Mouse (Mus musculus) thymus, postnatal 10 days (tissue): ENCODE data around the gene Ndufs6.

Experiments
- DNase-seq, 2 experiments: peaks; one replicate each; pipeline ENCODE4 v3.0.0; 2021; ENCODE audit warnings: low spot score in 2 of 2

Gene Ndufs6

DNA sequence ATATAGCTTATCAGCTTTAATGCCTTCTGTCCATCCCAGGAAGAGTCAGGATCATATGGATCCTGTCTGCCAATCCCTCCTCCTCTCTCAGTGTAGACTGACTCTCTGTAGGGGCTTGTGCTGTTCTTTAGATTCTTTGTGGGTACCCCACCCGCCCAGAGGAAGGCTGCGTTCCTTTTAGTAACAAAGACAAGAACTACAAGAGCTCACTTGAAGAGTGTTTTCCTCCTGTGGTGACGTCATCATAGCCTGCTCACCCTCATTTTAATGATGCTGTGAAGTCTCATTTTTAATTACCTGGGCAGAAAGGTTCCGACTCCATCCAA, 22.3 kb downstream of the Ndufs6 start:
- no peak for DNase-seq

GRCm38 (mm10) chr13:73305398-73306084, 22.8 kb downstream of the Ndufs6 start:
- DNase-seq, result no peak

GRCm38 (mm10) chr13:73304729-73305128, 23.6 kb downstream of the Ndufs6 start:
- no peak for DNase-seq

DNA sequence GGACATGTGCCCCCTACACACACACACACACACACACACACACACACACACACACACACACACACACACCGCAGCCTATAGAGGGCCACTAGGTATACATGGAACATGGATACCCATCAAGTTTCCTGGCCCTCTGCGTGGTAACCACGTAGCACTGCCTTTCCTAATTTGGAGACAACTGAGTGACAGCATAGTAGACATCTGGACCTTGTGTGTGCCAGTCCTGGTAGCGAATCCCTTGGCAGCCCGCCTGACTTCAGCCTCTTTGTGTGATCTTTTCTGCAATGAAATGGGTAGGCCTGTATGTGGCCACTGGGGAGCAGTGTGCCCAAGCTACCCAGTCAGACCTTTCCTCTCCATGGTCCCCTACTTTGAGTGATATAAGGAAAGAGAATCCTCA, 29.0 kb downstream of the Ndufs6 start:
- DNase-seq, result no peak

- DNase-seq, result no peak
Measured at GRCm38 (mm10) chr13:73298717-73299116, 29.6 kb downstream of the Ndufs6 start.

- no peak for DNase-seq
Measured at GRCm38 (mm10) chr13:73291102-73291501, 37.2 kb downstream of the Ndufs6 start.

DNA sequence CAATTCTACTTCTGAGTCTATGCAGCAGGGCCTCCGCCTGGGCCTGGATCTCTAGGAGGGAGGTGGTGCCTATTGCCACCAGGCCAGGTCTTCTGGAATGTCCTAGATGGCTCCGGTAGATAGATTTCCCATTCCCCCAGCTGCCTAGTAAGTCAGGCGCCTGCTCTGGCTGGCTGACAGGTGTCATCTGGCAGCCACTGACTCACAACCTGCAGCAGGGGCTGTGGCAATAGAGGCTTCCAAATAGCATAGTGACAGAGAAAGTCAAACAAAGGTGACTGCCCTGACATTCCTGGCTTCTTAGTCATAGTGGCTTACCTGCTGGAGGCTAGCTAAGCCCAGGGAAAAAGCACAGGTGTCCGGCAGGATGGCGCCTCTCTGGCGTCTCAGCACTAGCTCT, 38.1 kb downstream of the Ndufs6 start:
- DNase-seq, result no peak

DNA sequence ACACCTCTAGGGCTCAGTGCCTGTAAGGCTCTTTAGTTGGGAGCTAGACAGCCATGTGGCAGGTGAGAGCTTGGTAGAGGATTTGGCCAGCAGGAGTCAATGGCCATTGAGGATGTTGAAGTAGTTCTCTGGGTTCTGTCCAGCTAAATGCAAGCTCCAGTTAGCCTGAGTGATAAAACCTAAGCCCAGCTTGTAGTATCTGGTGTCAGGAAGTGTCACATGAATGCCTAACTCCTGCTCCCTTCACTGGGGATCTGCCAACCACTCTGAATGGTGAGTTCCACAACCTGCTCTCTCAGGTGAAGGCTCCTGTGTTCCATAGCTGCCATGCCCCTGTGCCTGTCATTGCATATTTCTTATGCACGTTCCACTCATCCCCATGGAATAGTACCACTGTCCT, 44.8 kb downstream of the Ndufs6 start:
- no peak for DNase-seq

GRCm38 (mm10) chr13:73282407-73282806, 45.9 kb downstream of the Ndufs6 start:
- DNase-seq, result no peak

GRCm38 (mm10) chr13:73279196-73279595, 49.1 kb downstream of the Ndufs6 start:
- DNase-seq, result no peak

DNA sequence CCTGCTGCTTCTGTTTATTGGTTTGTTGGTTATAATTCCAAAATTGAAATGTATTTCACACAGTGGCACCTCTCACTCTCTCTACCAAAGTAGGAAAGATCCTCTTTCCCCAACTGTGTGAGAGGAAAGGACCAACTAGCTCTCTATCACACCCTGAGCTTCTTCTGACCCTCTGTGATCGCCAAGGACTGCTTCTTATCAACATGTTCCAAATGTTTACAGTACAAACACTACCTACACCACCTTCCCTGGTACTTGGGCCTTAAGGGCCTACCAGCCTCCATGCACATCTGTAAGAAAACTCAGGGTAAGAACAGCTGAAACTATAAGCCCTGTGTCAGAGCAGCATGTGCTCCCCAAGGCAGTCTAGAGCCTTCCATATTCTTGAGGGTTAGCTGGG, 50.5 kb downstream of the Ndufs6 start:
- no peak for DNase-seq

DNA sequence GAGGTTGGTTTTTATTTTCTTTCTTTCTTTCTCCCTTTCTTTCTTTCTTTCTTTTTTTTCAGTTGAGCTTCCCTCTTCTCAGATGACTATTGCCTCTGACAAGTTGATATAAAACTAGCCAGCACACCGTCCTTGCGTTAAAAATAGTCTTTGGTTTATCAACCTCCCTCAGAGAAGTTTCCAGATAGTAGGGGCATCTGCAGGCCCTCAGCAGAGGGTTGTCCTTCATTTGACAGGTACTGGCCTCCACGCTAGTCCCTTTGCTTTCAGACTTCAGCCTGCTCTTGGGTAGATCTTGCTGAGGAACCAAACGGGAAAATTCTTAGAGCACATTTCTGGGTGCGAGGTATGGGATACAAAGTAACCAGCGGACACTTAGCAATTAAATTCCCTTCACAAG, 51.0 kb downstream of the Ndufs6 start:
- no peak for DNase-seq

GRCm38 (mm10) chr13:73273536-73273935, 54.8 kb downstream of the Ndufs6 start:
- DNase-seq, result no peak

DNA sequence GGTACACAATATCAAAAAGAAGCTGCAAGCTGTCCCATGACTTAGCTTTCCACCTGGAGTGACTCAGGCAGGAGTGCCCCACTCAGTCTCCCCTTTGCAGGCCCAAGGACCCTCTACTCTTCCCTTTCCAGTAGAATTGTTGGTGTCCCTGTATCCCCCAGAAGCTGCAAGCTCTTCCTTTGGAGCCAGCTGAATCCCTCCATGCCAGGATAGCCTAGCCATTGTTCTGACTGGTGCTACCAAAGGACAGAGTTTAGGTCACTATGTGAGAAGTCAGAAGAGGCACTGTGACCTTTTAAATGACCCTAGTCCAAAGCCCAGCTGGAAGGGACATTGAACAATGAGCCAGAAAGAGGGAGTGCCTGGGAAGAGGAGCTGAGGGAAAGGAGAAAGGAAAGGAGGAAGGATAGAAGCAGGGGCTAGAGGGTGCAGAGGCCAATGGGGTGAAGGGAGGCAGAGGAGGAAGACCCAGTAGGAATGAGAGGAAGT, 55.5 kb downstream of the Ndufs6 start:
- no peak for DNase-seq

GRCm38 (mm10) chr13:73271336-73272242, 56.8 kb downstream of the Ndufs6 start:
- DNase-seq, result no peak

GRCm38 (mm10) chr13:73270451-73271081, 57.8 kb downstream of the Ndufs6 start:
- DNase-seq, result no peak

DNA sequence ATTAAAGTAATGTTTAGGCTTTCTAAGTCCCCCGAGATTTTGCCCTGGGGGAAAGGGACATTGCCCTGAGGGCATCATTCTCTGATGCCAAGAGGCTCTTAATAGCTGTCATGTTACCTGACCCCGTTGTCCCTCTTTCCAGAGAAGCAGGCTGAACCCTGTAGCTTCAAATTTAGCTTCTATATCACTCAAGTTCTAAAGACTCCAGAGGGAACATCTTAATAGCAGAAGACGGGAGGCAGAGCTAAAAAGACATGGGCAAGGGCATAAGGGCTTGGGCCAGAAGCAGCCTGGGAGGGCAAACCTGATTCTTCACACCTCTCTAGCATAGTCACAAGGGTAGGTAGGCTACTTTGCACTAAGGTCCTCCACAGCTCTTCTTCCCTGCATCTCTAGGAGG, 58.5 kb downstream of the Ndufs6 start:
- no peak for DNase-seq
